Mouse (Mus musculus): ENCODE measurements around the gene Prkab1. TPM values are rescaled to one million over a fixed set of nuclear protein-coding genes. Genes with fewer than 3 reads are reported as not detected.

Prkab1 gene
- total and polyA plus RNA-seq, 2 experiments from 2014 or later: 47.2 to 55.6 TPM

DNA sequence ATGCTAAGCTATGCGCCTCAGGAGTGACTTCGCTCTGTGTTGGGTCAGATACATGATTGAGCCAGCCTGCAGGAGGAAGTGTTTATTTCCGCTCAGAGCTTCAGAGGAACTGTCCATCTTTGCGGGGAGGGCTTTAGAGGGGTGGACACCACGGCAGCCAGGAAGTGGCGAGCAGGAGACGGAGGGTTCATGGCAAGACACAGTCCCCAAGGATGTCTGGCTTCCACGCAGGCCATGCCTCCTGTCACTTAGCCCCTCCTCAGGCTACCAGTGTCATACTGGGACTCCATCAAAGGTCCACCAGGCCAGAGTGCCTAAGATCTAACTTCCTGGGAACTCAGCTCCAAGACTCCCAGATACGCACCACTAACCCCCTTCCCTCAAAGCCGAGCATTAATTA, 46.6 kb downstream of the Prkab1 start:
- H3K27me3 ChIP-seq (ENCODE audit: insufficient read depth, low read length): no peaks in the 10 kb centered on the region
- no peak overlapping the region for H3K4me2 ChIP-seq (ENCODE audit: low read depth)
- no peaks in the 10 kb centered on the region for H3K4me1 ChIP-seq (ENCODE audit: insufficient read depth)
- no peak overlapping the region for H3K4me3 ChIP-seq (ENCODE audit: low read depth, low read length)
- ATAC-seq (no peak), DNase-seq (no peak)
- TF ChIP-seq CTCF (IDR thresholded peaks at IDR 0.05; ENCODE audit: low read depth): no peak
- peaks cover 9% of the 10 kb centered on the region for H3K36me3 ChIP-seq (ENCODE audit: insufficient read depth)
- H3K9me3 ChIP-seq (ENCODE audit: low read length): no peaks in the 10 kb centered on the region
- H3K9ac ChIP-seq: no peak overlapping the region
- no peak overlapping the region for H3K27ac ChIP-seq (ENCODE audit: low read depth, low read length)
- 90% methylated on average over 10 of the region's 10 CpGs for WGBS

- no peak for ATAC-seq
- no peak for DNase-seq
- Histone ChIP-seq H3K9ac (no peak overlapping the region), H3K36me3 (ENCODE audit: insufficient read depth) (peaks cover 9% of the 10 kb centered on the region), H3K4me2 (ENCODE audit: low read depth) (no peak overlapping the region), H3K27ac (ENCODE audit: low read depth, low read length) (no peak overlapping the region), H3K4me3 (ENCODE audit: low read depth, low read length) (no peak overlapping the region), H3K27me3 (ENCODE audit: insufficient read depth, low read length) (no peaks in the 10 kb centered on the region), H3K4me1 (ENCODE audit: insufficient read depth) (no peaks in the 10 kb centered on the region), H3K9me3 (ENCODE audit: low read length) (no peaks in the 10 kb centered on the region)
- whole genome bisulfite sequencing: 80% methylated on average over 10 of the region's 10 CpGs
- TF ChIP-seq CTCF (IDR thresholded peaks at IDR 0.05; ENCODE audit: low read depth): no peak
Measured at GRCm38 (mm10) chr5:115977266-115977665, 47.0 kb downstream of the Prkab1 start.

DNA sequence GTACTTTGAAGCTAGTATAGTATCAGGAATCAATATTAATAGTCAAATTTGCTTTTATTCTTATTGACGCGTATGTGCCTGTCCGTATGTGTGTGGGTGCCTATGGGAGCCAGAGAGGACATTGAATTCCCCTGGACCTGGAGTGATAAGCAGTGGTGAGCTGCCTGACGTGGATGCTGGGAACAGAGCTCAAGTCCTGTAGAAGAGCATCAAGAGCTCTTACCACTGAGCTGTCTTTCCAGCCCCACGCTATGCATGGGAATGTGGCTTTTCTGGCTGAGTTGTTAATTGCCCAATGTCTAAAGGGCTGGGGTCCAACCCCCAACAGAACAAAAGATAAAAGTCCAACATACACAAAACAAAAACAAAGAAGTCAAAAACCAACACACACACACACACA, 47.9 kb downstream of the Prkab1 start:
- Histone ChIP-seq H3K4me2 (ENCODE audit: low read depth) (no peak overlapping the region), H3K4me3 (ENCODE audit: low read depth, low read length) (no peak overlapping the region), H3K36me3 (ENCODE audit: insufficient read depth) (peaks cover 9% of the 10 kb centered on the region), H3K27ac (ENCODE audit: low read depth, low read length) (no peak overlapping the region), H3K9me3 (ENCODE audit: low read length) (no peaks in the 10 kb centered on the region), H3K27me3 (ENCODE audit: insufficient read depth, low read length) (no peaks in the 10 kb centered on the region), H3K4me1 (ENCODE audit: insufficient read depth) (no peaks in the 10 kb centered on the region), H3K9ac (no peak overlapping the region)
- DNase-seq (no peak), ATAC-seq (no peak)
- WGBS: 88% methylated on average over 5 of the region's 5 CpGs
- no peak for TF ChIP-seq CTCF (IDR thresholded peaks at IDR 0.05; ENCODE audit: low read depth)

DNA sequence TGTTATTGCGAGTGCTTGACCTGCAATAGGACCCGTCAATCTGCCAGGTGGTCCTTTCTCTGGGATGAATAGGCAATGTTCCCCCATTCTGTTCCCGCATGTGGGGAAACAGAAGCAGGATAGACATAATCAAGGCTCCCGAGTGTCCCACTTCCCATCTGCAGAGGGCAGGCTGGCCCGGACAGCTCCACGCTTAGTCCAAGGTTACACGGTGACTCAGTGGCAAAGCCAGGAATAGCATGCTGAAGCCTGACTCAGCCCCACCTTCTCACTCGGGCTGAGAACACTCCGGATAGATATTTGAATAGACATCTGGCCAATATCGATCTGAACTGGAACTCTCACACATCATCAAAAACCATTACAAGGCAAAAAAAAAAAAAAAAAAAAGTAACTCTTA, 48.6 kb downstream of the Prkab1 start:
- Histone ChIP-seq H3K9me3 (ENCODE audit: low read length) (no peaks in the 10 kb centered on the region), H3K27ac (ENCODE audit: low read depth, low read length) (no peak overlapping the region), H3K9ac (no peak overlapping the region), H3K4me3 (ENCODE audit: low read depth, low read length) (no peak overlapping the region), H3K36me3 (ENCODE audit: insufficient read depth) (peaks cover 9% of the 10 kb centered on the region), H3K27me3 (ENCODE audit: insufficient read depth, low read length) (no peaks in the 10 kb centered on the region), H3K4me2 (ENCODE audit: low read depth) (no peak overlapping the region), H3K4me1 (ENCODE audit: insufficient read depth) (no peaks in the 10 kb centered on the region)
- no peak for ATAC-seq
- DNase-seq: no peak
- TF ChIP-seq CTCF (IDR thresholded peaks at IDR 0.05; ENCODE audit: low read depth): no peak
- 80% methylated on average over 10 of the region's 10 CpGs for WGBS

DNA sequence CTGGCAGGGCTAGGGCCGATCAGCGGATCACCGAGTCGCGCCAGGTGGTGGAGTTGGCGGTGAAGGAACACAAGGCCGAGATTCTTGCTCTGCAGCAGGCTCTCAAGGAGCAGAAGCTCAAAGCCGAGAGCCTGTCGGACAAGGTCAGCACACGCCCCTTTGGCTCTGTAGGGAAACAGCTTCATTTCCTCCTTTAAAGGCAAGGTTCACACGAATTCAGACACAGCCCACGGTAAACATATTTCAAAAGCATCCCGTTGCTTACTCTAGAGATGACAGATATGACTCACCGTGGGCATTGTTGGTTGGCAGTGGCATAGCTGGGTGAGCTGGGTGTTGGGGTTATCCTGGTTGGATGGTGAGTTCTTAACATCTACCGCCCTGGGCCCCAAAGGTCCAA, 53.1 kb downstream of the Prkab1 start:
- no peak overlapping the region for H3K4me3 ChIP-seq (ENCODE audit: low read depth, low read length)
- H3K27ac ChIP-seq (ENCODE audit: low read depth, low read length): no peak overlapping the region
- no peaks in the 10 kb centered on the region for H3K9me3 ChIP-seq (ENCODE audit: low read length)
- H3K9ac ChIP-seq: no peak overlapping the region
- H3K27me3 ChIP-seq (ENCODE audit: insufficient read depth, low read length): no peaks in the 10 kb centered on the region
- peaks cover 10% of the 10 kb centered on the region for H3K36me3 ChIP-seq (ENCODE audit: insufficient read depth)
- H3K4me2 ChIP-seq (ENCODE audit: low read depth): no peak overlapping the region
- H3K4me1 ChIP-seq (ENCODE audit: insufficient read depth): no peaks in the 10 kb centered on the region
- WGBS: 89% methylated on average over 15 of the region's 15 CpGs
- no peak for TF ChIP-seq CTCF (IDR thresholded peaks at IDR 0.05; ENCODE audit: low read depth)
- DNase-seq (no peak), ATAC-seq (no peak)

Other genes starting within 250 kb of the Prkab1 start
- 15.8 and 23.3 TPM in 2 replicates for gene Cit, start 179.2 kb downstream of the Prkab1 start, total RNA-seq (2014; rRNA removed)
- gene Cit, start 179.2 kb downstream of the Prkab1 start, polyA plus RNA-seq (2015; fragmentation: Nextera tagmentation; extraction: Ambion mirVana): 7.6 and 18.7 TPM in 2 replicates
- not detected in 2 replicates for gene Tmem233, start 58.7 kb upstream of the Prkab1 start, total RNA-seq (2014; rRNA removed)
- gene Tmem233, start 58.7 kb upstream of the Prkab1 start, polyA plus RNA-seq (2015; fragmentation: Nextera tagmentation; extraction: Ambion mirVana): not detected in 2 replicates